Mouse (Mus musculus): ENCODE data around the gene Plekhg3.

The Plekhg3 gene

GRCm38 (mm10) chr12:76587357-76587756, 56.7 kb downstream of the Plekhg3 start:
- DNase-seq, result no peak

- DNase-seq, result no peak
Measured at GRCm38 (mm10) chr12:76589531-76589930, 58.8 kb downstream of the Plekhg3 start.

- peak in 1 of 2 experiments; percentile 49 for DNase-seq
Measured at GRCm38 (mm10) chr12:76591037-76591436, 60.3 kb downstream of the Plekhg3 start.

GRCm38 (mm10) chr12:76592213-76592612, 61.5 kb downstream of the Plekhg3 start:
- peak; percentile 80 to 84 for DNase-seq

GRCm38 (mm10) chr12:76593254-76593653, 62.6 kb downstream of the Plekhg3 start:
- peak; percentile 52 to 65 for DNase-seq

GRCm38 (mm10) chr12:76593839-76594322, 63.2 kb downstream of the Plekhg3 start:
- DNase-seq, result peak; percentile 70 to 75

- no peak for DNase-seq
Measured at GRCm38 (mm10) chr12:76594556-76594955, 63.9 kb downstream of the Plekhg3 start.

GRCm38 (mm10) chr12:76595830-76596229, 65.1 kb downstream of the Plekhg3 start:
- DNase-seq, result no peak

GRCm38 (mm10) chr12:76596292-76597023, 65.8 kb downstream of the Plekhg3 start:
- peak; percentile 88 to 91 for DNase-seq

- peak; percentile 53 for DNase-seq
Measured at GRCm38 (mm10) chr12:76597577-76598100, 66.9 kb downstream of the Plekhg3 start.

GRCm38 (mm10) chr12:76598196-76598928, 67.7 kb downstream of the Plekhg3 start:
- DNase-seq, result no peak

GRCm38 (mm10) chr12:76603779-76604178, 73.1 kb downstream of the Plekhg3 start:
- no peak for DNase-seq

- DNase-seq, result peak in 1 of 2 experiments; percentile 53
Measured at GRCm38 (mm10) chr12:76604546-76604945, 73.9 kb downstream of the Plekhg3 start.

- DNase-seq, result no peak
Measured at GRCm38 (mm10) chr12:76605837-76606236, 75.1 kb downstream of the Plekhg3 start.

- peak; percentile 82 to 88 for DNase-seq
Measured at GRCm38 (mm10) chr12:76608241-76608640, 77.5 kb downstream of the Plekhg3 start.

- peak; percentile 54 to 59 for DNase-seq
Measured at GRCm38 (mm10) chr12:76608997-76609565, 78.4 kb downstream of the Plekhg3 start.

GRCm38 (mm10) chr12:76612621-76613020, 81.9 kb downstream of the Plekhg3 start:
- DNase-seq, result no peak

GRCm38 (mm10) chr12:76614868-76615579, 84.3 kb downstream of the Plekhg3 start:
- no peak for DNase-seq

- no peak for DNase-seq
Measured at GRCm38 (mm10) chr12:76615580-76615937, 84.9 kb downstream of the Plekhg3 start.

GRCm38 (mm10) chr12:76618175-76618574, 87.5 kb downstream of the Plekhg3 start:
- no peak for DNase-seq

- DNase-seq, result no peak
Measured at GRCm38 (mm10) chr12:76619847-76620246, 89.2 kb downstream of the Plekhg3 start.

GRCm38 (mm10) chr12:76623374-76623773, 92.7 kb downstream of the Plekhg3 start:
- DNase-seq, result no peak

Measured in cerebellum, postnatal 10 days (tissue).